Mouse (Mus musculus): ENCODE measurements around the gene Hrc.

DNA sequence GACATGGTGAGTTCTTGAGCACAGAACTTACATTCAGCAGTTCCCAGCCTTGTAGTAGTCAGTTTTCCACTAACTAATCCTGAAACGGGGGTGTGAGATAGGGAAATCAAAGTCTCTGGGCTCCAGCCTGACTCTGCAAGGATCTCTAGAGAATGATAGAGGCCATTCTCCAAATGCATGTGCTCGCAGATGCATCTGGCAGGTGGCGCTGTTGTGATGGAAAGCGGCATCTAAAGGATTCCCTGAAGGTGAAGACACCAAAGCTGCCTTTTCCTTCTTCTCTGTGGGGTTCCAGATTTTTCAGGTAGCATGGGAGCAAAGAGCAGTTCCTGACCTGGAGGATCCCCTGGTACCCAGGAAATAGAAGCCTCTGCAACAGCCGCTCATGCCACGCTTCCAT lies 34.8 kb upstream of the Hrc start:
- no peak; the same call in 1 of the 2 replicates for TF ChIP-seq CTCF (IDR thresholded peaks at IDR 0.05; ENCODE audit: low read depth, low read length)
- no peak for TF ChIP-seq GATA2 (IDR thresholded peaks at IDR 0.05; ENCODE audit: borderline replicate concordance, low read depth, low read length)
